Mouse (Mus musculus): ENCODE measurements around the gene Rom1.
A peak's percentile ranks its signal among the peaks of the same experiment; 100 is the strongest.
"Not testable (repeated sequence)": the region's sequence is repeated elsewhere in the genome, so short reads cannot be mapped to it uniquely, and the experiment has no call there.

Rom1 gene

DNA sequence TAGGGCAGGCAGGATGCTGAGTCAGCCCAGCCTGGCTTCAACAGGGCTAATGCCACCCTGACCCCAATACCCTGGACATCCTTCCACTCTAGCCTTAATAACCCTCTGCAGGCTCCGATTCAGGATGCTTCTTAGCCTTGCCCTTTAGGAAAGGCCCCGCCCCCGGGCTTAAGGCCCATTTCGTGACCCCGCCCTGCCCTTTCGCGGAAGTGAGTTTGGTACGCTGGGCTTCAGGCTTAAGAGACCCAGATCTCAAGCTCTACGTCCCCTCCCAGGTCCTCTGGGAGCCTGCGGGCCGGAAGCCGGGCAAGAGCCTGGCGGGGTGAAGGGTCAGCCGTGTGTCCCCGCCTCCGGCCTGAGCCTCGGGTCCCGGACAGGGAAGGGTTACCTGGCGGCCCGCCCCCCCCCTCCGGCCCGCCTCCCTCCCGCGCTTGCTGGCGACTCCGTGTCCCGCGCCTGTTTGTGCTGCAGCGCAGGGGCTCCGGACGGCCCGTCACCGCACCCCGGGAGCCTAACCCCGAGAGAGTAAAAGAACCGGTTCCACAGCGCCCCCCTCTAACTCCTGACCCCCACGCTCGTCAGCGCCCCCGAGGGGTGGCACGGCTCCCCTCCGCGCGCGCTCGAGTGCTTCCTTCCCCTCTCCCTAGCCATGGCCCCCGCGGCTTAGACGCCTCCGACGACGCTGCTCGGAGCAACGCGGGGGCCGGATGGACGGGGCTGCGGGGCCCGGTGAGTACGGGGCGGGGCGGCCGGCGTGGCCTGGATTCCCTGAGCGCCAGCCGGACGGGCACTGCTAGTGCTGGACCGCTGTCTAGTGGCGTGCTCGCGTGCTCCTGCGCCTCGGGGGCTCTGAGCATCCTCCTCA lies at the start of gene Rom1, which contains the start of gene Eml3:
Rom1 (minus strand) TSS at position 133 of the 865 bp plus-strand sequence.
Eml3 (plus strand) TSS at position 329 of the 865 bp plus-strand sequence.
- peak; percentile 67 for DNase-seq (ENCODE audit: low read depth, low spot score)

- DNase-seq (ENCODE audit: low read depth, low spot score), result peak; percentile 77
Observed at GRCm38 (mm10) chr19:8976535-8976934, 47.4 kb upstream of the Rom1 start.

- DNase-seq (ENCODE audit: low read depth, low spot score), result no peak
Observed at GRCm38 (mm10) chr19:8975491-8975890, 46.3 kb upstream of the Rom1 start.

DNA sequence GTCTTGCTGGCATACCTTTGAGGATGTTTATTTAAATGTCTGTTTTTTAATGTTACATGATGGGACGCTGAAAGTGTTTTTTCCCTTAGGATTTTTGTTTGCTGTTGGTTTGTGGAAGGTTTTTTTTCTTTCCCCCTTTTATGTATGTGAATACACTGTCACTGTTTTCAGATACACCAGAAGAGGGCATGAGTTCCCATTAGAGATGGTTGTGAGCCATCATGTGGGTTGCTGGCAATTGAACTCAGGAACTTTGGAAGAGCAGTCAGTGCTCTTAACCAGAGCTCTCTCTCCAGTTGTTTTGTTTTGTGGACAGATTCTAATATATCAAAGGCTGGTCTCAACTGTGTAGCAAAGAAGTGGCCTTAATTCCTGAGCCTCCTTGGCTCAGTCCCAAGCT lies 45.5 kb upstream of the Rom1 start:
- DNase-seq (ENCODE audit: low read depth, low spot score), result no peak

DNA sequence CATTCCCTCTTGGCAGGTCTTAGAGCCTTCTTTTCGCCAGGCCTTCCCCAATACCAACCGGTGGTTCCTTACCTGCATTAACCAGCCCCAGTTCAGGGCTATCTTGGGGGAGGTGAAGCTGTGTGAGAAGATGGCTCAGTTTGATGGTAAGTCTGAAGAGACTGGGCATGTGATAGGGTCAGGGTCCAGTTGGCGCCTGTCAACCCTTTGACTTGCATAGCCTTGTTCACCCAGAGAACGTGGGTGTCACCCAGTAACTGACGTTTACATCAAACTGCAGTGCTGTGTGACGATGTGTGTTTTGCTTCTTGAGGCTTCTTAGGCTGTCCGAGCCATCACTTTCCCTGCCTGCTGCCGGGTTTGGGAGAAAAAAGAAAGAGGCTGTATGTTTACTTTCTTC lies 43.3 kb upstream of the Rom1 start:
- DNase-seq (ENCODE audit: low read depth, low spot score), result not testable (repeated sequence)

DNA sequence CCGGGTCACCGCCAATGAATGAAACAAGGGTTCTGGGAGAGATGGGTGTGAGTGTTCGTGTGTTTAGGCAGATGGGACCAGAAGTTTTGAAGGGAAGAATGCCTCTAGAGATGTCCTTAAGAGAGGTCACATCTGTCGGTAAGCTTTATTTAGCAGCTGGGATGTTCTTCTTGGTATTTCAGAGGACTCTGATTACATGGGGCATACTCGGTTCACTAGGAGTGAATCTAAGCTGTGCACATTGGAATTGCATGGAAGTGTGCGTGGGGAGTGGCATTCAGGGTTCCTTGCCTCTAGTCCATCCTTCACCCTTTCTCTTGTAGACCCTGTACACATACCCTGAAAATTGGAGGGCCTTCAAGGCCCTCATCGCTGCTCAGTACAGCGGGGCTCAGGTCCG lies 38.7 kb upstream of the Rom1 start:
- DNase-seq (ENCODE audit: low read depth, low spot score), result no peak

- DNase-seq (ENCODE audit: low read depth, low spot score), result no peak
Observed at GRCm38 (mm10) chr19:8967373-8967743, 38.2 kb upstream of the Rom1 start.

DNA sequence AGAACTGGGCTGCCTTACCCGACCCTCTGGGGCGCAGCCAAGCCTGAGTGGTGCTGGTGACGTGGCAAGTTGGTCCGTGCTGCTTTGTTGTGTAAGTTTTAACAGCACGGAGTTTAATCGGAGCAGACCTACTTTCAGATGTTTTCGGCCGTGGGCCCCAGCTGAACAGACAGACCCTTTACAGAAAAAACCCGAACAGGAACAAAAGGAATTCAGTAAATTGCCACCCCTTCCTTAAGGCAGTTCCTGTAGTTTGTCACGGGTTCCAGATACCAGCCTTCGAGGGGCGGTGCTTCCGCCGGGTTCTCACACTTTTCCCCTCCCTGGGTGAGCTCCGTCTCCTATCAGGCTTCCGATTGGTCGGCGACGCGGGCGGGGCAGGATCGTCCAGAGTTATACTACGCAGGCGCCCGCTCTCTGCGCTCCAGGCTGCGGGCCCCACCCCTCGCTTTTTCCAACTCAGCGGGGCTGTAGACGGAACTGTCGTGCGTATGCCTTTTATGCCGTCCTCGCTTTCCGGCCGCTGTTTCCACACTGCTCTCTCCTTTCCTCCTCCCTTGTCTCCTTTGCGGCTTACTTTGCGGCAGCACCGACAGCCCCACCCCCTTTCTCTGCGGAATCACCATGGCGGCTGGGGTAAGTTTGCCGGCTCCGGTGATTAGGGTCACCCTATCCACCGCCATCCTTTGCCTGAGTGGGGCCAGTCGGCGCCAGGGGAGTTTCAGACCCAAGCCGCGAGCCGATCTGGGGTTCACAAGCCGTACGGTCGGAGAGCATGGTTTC lies 37.6 kb upstream of the Rom1 start, which contains the start of gene Eef1g:
Eef1g (plus strand) TSS at position 452 of the 783 bp plus-strand sequence.
- DNase-seq (ENCODE audit: low read depth, low spot score), result peak; percentile 99

- DNase-seq (ENCODE audit: low read depth, low spot score), result no peak
Observed at GRCm38 (mm10) chr19:8966198-8966589, 37.0 kb upstream of the Rom1 start.

GRCm38 (mm10) chr19:8965771-8966170 lies 36.6 kb upstream of the Rom1 start:
- no peak for DNase-seq (ENCODE audit: low read depth, low spot score)

DNA sequence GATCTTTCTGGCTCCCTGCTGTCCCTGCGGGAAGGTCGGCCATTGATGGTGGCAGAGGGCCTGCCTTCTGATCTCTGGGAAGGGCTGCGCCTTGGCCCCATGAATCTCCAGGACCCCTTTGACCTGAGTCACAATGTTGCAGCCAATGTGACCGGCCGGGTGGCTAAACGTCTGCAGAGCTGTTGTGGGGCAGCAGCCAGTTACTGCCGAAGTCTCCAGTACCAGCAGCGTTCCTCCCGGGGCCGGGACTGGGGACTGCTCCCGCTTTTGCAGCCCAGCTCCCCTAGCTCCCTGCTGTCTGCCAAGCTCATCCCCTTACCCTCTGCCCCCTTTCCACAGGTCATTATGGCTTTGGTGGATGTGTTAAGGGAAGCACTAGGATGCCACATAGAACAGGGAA lies 35.9 kb upstream of the Rom1 start:
- DNase-seq (ENCODE audit: low read depth, low spot score), result no peak

DNA sequence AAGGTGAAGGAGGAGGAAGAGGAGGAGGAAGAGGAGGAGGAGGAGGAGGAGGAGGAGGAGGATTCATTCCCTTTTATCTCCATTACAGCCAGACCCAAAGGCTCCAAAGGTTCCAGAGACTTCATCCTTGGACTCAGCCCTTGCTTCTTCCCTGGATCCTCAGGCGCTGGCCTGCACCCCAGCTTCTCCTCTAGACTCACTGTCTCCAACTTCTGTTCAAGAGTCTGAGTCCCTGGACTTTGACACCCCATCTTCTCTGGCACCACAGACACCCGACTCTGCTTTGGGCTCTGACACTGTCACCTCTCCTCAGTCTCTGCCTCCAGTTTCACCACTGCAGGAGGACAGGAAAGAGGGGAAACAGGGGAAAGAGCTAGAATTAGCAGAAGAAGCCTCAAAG lies 33.1 kb upstream of the Rom1 start:
- DNase-seq (ENCODE audit: low read depth, low spot score), result no peak

GRCm38 (mm10) chr19:8954171-8954570 lies 25.0 kb upstream of the Rom1 start:
- DNase-seq (ENCODE audit: low read depth, low spot score), result no peak

DNA sequence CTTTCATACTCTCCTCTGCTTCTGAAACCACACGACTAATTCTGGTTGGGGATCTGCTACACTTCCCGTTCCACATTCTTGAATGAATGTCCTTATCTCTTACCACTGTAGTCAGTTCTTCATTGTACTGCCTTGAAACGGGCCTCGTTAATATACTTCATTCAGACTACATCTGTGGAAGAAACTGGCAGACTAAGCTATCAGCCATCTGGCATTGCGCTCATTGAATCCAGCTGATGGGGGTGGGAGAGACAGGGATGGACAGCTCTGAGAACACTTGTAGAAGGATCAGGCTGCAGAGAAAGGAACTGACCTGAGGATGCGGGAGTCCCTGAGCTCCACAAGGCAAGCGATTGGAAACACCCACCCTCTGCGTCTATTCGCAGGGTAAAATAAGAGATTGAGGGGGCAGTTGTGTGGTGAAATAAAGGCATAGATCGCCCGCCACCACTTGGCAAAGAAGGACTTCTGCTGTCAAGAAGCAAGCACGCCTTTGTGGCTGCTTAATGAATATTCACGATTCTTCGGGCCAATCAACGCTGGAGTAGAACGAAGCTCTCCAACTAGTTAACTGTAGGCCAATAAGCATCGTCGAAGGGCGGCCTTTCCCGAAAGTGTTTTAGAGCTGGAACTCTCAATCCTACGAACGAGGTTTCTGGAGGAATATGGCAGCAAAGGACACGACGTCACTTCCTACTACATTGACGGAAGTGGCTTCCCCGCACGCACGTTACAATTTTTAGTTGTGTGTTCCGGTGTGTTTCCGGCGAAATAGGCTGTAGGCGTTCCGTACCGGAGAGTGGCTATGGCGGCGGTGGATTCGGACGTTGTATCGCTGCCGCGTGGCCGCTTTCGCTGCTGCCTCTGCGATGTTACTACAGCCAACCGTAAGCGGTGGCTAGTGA lies 24.2 kb upstream of the Rom1 start, which contains the start of gene Tut1:
Tut1 (plus strand) TSS at position 713 of the 905 bp plus-strand sequence.
- DNase-seq (ENCODE audit: low read depth, low spot score), result peak; percentile 97

- DNase-seq (ENCODE audit: low read depth, low spot score), result no peak
Observed at GRCm38 (mm10) chr19:8952241-8952640, 23.1 kb upstream of the Rom1 start.

DNA sequence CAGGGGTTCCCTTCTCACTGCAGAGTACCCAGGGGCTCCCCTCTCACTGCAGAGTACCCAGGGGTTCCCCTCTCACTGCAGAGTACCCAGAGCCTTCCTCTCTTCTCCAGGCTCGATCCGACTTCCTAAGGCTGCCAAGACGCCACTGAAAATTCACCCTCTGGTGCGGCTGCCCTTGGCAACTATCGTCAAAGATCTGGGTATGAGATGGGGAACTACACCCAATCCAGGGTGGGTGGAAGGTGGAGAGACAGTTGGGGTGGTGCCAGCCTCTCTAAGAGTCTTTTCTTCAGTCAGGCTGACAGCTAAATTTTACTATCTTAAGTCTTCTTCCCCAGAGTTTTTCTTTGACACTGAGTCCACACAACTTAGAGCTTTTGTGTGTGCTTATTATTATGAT lies 21.0 kb upstream of the Rom1 start:
- DNase-seq (ENCODE audit: low read depth, low spot score), result no peak

- DNase-seq (ENCODE audit: low read depth, low spot score), result no peak
Observed at GRCm38 (mm10) chr19:8946929-8947328, 17.8 kb upstream of the Rom1 start.

GRCm38 (mm10) chr19:8945251-8945650 lies 16.1 kb upstream of the Rom1 start:
- DNase-seq (ENCODE audit: low read depth, low spot score), result no peak

- peak; percentile 84 for DNase-seq (ENCODE audit: low read depth, low spot score)
Observed at GRCm38 (mm10) chr19:8944750-8945149, 15.6 kb upstream of the Rom1 start.

DNA sequence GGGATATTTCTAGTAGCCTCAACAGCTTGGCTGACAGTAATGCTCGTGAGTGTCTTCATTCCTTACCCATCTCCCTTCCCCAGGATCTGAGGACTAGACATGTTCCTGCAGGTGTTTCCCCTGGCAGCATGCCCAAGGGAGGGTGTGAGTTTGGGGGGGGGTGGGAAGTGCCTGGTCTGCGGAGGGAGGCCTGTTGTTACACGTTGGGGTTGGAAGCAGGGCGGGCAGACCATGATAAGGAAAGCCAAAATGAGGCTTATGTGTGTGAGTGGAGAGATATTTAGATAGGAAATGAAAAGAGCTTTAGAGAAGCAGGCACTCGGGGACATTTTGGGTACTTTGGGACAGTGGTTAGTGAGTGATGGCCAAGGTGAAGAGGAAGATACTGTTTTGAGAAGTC lies 14.9 kb upstream of the Rom1 start:
- DNase-seq (ENCODE audit: low read depth, low spot score), result no peak

DNA sequence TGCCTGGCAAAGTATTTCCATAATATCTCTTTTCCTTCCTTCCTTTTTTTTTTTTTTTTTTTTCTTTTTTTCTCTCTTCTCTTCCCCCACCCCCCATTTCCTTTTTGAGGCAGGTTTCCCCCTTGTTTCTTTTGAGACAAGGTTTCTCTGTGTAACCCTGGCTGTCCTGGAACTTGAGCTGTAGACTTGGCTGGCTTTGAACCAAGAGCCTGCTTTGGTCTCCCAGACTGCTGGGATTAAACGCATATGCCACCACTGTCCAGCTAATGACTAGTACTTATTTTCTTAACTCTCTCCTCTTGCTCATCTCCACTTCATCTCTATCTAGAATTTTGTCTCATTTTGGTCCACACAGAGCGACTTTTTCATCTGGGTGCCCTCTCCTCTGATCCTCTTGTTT lies 13.9 kb upstream of the Rom1 start:
- DNase-seq (ENCODE audit: low read depth, low spot score), result no peak

All from forelimb bud, embryonic 11.5 days (tissue).